In the genomic region with DNA sequence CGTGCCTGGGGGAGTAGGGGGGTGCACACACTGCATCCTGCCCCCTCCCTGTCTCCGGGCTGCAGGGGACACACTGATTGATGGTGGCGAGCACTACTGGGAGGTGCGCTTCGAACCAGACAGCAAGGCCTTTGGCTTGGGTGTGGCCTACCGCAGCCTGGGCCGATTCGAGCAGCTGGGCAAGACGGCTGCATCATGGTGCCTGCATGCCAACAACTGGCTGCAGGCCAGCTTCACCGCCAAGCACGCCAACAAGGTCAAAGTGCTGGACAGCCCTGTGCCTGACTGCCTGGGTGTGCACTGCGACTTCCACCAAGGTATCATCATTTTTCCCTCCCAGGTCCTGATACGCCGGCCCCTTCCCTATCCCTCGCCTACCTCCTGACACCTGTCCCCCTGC, we compare ENCODE assay signal across 13 mouse cellular contexts. TPM values are rescaled to one million over a fixed set of nuclear protein-coding genes. Genes with fewer than 3 reads are reported as not detected.
DNase-seq lines count a peak whose midpoint lies in the region; ATAC-seq and TF ChIP-seq lines count a peak whose summit lies in the region.
"Had no signal": no experiment of that assay in that cellular context is flagged by ENCODE, and none has a peak within 500 bp of the region (broad histone marks: within the 10 kb centered on the region; RNA-seq: fewer than 3 reads in every experiment).

No protein-coding gene starts in this region.

- no peak overlapping the region for H3K4me3 ChIP-seq in neural tube, embryonic 12.5 days
- no peak overlapping the region for H3K4me3 ChIP-seq in neural tube, embryonic 15.5 days (replicated peaks)
- no peak overlapping the region for H3K4me3 ChIP-seq in intestine, embryonic 16.5 days (ENCODE audit: low read length)
- no peak overlapping the region for H3K4me3 ChIP-seq in small intestine, adult 2 months (ENCODE audit: low read depth, low read length)
- no peak overlapping the region for H3K4me3 ChIP-seq in hindbrain, embryonic 14.5 days (replicated peaks; ENCODE audit: low read length)
- H3K4me3 ChIP-seq: liver, embryonic 13.5 days; midbrain, embryonic 13.5 days had no signal

- DNase-seq in gastrocnemius, adult 18-20 months (ENCODE audit: low spot score) = peak; percentile 52
- DNase-seq in gastrocnemius, postnatal 4 days (ENCODE audit: low spot score in 2 of 2) = no peak
- DNase-seq in hindbrain, embryonic 14.5 days (ENCODE audit: low spot score) = no peak
- no peak for DNase-seq in lung, postnatal 25 days (ENCODE audit: low spot score)
- DNase-seq: liver, embryonic 13.5 days had no signal

- H3K9ac ChIP-seq in neural tube, embryonic 12.5 days = peak overlapping the region; percentile 17; the same call in 1 of the 2 replicates
- no peak overlapping the region for H3K9ac ChIP-seq in neural tube, embryonic 15.5 days (replicated peaks)
- 0 out of 2 replicates have a peak overlapping the region, but pooled peaks have one; percentile 4 for H3K9ac ChIP-seq in intestine, embryonic 16.5 days (ENCODE audit: low read depth, low read length)
- H3K9ac ChIP-seq in hindbrain, embryonic 14.5 days = no peak overlapping the region
- H3K9ac ChIP-seq: liver, embryonic 13.5 days; midbrain, embryonic 13.5 days had no signal

- H3K4me2 ChIP-seq in neural tube, embryonic 12.5 days (replicated peaks) = no peak overlapping the region
- no peak overlapping the region for H3K4me2 ChIP-seq in neural tube, embryonic 15.5 days
- H3K4me2 ChIP-seq in intestine, embryonic 16.5 days (ENCODE audit: low read depth, low read length) = no peak overlapping the region
- H3K4me2 ChIP-seq in hindbrain, embryonic 14.5 days (replicated peaks) = no peak overlapping the region
- H3K4me2 ChIP-seq: heart, embryonic 11.5 days; liver, embryonic 13.5 days; midbrain, embryonic 13.5 days had no signal

- no peak overlapping the region for H3K27ac ChIP-seq in neural tube, embryonic 12.5 days
- no peak overlapping the region for H3K27ac ChIP-seq in neural tube, embryonic 15.5 days (replicated peaks)
- no peak overlapping the region for H3K27ac ChIP-seq in intestine, embryonic 16.5 days (ENCODE audit: low read length)
- peak overlapping the region; percentile 70 for H3K27ac ChIP-seq in small intestine, adult 2 months (ENCODE audit: insufficient read depth, low read depth, low read length)
- H3K27ac ChIP-seq in hindbrain, embryonic 14.5 days = no peak overlapping the region
- H3K27ac ChIP-seq: liver, embryonic 13.5 days; midbrain, embryonic 13.5 days had no signal

- peaks cover 47% of the 10 kb centered on the region for H3K36me3 ChIP-seq in neural tube, embryonic 12.5 days
- peaks cover 52% of the 10 kb centered on the region for H3K36me3 ChIP-seq in neural tube, embryonic 15.5 days
- peaks cover 5% of the 10 kb centered on the region for H3K36me3 ChIP-seq in intestine, embryonic 16.5 days (ENCODE audit: control insufficient read depth, insufficient read depth, low read length)
- peaks cover 33% of the 10 kb centered on the region for H3K36me3 ChIP-seq in small intestine, adult 2 months (ENCODE audit: control insufficient read depth, insufficient read depth, low read length)
- peaks cover 61% of the 10 kb centered on the region for H3K36me3 ChIP-seq in hindbrain, embryonic 14.5 days (replicated peaks; ENCODE audit: control insufficient read depth, insufficient read depth)
- H3K36me3 ChIP-seq: liver, embryonic 13.5 days had no signal

- no peak for TF ChIP-seq CTCF in small intestine, adult 2 months (IDR thresholded peaks at IDR 0.05; ENCODE audit: extremely low read depth, insufficient read length, insufficient replicate concordance, low read depth, low read length)

- ATAC-seq in neural tube, embryonic 12.5 days (ENCODE audit: low FRiP score, low read depth) = no peak
- ATAC-seq in neural tube, embryonic 15.5 days (ENCODE audit: low FRiP score) = no peak
- ATAC-seq in intestine, embryonic 16.5 days = peak; percentile 73
- no peak for ATAC-seq in hindbrain, embryonic 14.5 days (ENCODE audit: low FRiP score)
- ATAC-seq: lung, postnatal 0 days; midbrain, embryonic 13.5 days had no signal

- TF ChIP-seq POLR2A in small intestine, adult 2 months (IDR thresholded peaks at IDR 0.05; ENCODE audit: low read depth, low read length) = no peak

- peaks cover 17% of the 10 kb centered on the region for H3K27me3 ChIP-seq in neural tube, embryonic 12.5 days (replicated peaks)
- H3K27me3 ChIP-seq in neural tube, embryonic 15.5 days (replicated peaks) = peaks cover 16% of the 10 kb centered on the region
- H3K27me3 ChIP-seq in intestine, embryonic 16.5 days (replicated peaks; ENCODE audit: control insufficient read depth, insufficient read depth, low read length) = peaks cover 2% of the 10 kb centered on the region; the same call in 1 of the 2 replicates
- no peaks in the 10 kb centered on the region for H3K27me3 ChIP-seq in small intestine, adult 2 months (ENCODE audit: control insufficient read depth, insufficient read depth, low read length)
- peaks cover 14% of the 10 kb centered on the region; the same call in 1 of the 2 replicates for H3K27me3 ChIP-seq in hindbrain, embryonic 14.5 days (ENCODE audit: control insufficient read depth, insufficient read depth, low read length)

- 90% methylated on average over 15 of the region's 15 CpGs for WGBS in neural tube, embryonic 12.5 days
- 87% methylated on average over 15 of the region's 15 CpGs for WGBS in neural tube, embryonic 15.5 days
- WGBS in intestine, embryonic 16.5 days = 75% methylated on average over 15 of the region's 15 CpGs
- 19% methylated on average over 15 of the region's 15 CpGs for WGBS in small intestine, adult 2 months
- WGBS in hindbrain, embryonic 14.5 days = 83% methylated on average over 14 of the region's 15 CpGs

- H3K9me3 ChIP-seq in neural tube, embryonic 12.5 days = no peaks in the 10 kb centered on the region
- no peaks in the 10 kb centered on the region for H3K9me3 ChIP-seq in neural tube, embryonic 15.5 days (replicated peaks)
- no peaks in the 10 kb centered on the region for H3K9me3 ChIP-seq in intestine, embryonic 16.5 days (ENCODE audit: control insufficient read depth, low read length)
- no peaks in the 10 kb centered on the region for H3K9me3 ChIP-seq in hindbrain, embryonic 14.5 days (ENCODE audit: control insufficient read depth, low read length)
- H3K9me3 ChIP-seq: liver, embryonic 13.5 days; midbrain, embryonic 13.5 days had no signal

- 0 out of 2 replicates have a peak, but pooled peaks cover 7% of the 10 kb centered on the region for H3K4me1 ChIP-seq in neural tube, embryonic 12.5 days
- no peaks in the 10 kb centered on the region for H3K4me1 ChIP-seq in neural tube, embryonic 15.5 days
- peaks cover 8% of the 10 kb centered on the region for H3K4me1 ChIP-seq in intestine, embryonic 16.5 days (ENCODE audit: control insufficient read depth, insufficient read depth, low read length)
- H3K4me1 ChIP-seq in small intestine, adult 2 months (ENCODE audit: control insufficient read depth, insufficient read depth, insufficient read length, low read length) = peaks cover 20% of the 10 kb centered on the region
- H3K4me1 ChIP-seq in hindbrain, embryonic 14.5 days (replicated peaks; ENCODE audit: control insufficient read depth, insufficient read depth, low read length) = no peaks in the 10 kb centered on the region

RNA-seq across cellular contexts. Expression of a gene that starts 9.4 kb away (rescaled TPM):
- total RNA-seq in gastrocnemius, adult 18-20 months (2021) = 1 to 10 TPM; 1.9 to 3.2 TPM
- 1 to 10 TPM; 7.0 TPM for total RNA-seq in gastrocnemius, postnatal 4 days (2021)
- 5.9 and 7.2 TPM in 2 replicates for polyA plus RNA-seq in neural tube, embryonic 12.5 days (2016; fragmentation: Nextera tagmentation; extraction: Ambion mirVana)
- polyA plus RNA-seq in neural tube, embryonic 15.5 days (2015; fragmentation: Nextera tagmentation; extraction: Ambion mirVana) = 7.3 and 11.5 TPM in 2 replicates
- 65.6 and 79.6 TPM in 2 replicates for polyA plus RNA-seq in intestine, embryonic 16.5 days (2015; fragmentation: Nextera tagmentation; extraction: Ambion mirVana)
- 87.8 and 224 TPM in 2 replicates for polyA plus RNA-seq in small intestine, adult 2 months (2012; rRNA removed)
- polyA plus RNA-seq in hindbrain, embryonic 14.5 days (2014; fragmentation: Nextera tagmentation; extraction: Ambion mirVana) = 5.6 and 6.0 TPM in 2 replicates

RNA-seq across cellular contexts. Expression of a gene that starts 9.5 kb away (rescaled TPM):
- total RNA-seq in gastrocnemius, adult 18-20 months (2021) = 10 to 100 TPM; 34.6 to 35.4 TPM
- 10 to 100 TPM; 32.7 to 44.3 TPM for total RNA-seq in gastrocnemius, postnatal 4 days (2021)
- 209 and 214 TPM in 2 replicates for polyA plus RNA-seq in neural tube, embryonic 12.5 days (2016; fragmentation: Nextera tagmentation; extraction: Ambion mirVana)
- polyA plus RNA-seq in neural tube, embryonic 15.5 days (2015; fragmentation: Nextera tagmentation; extraction: Ambion mirVana) = 121 and 130 TPM in 2 replicates
- polyA plus RNA-seq in intestine, embryonic 16.5 days (2015; fragmentation: Nextera tagmentation; extraction: Ambion mirVana) = 77.5 and 80.8 TPM in 2 replicates
- 129 and 424 TPM in 2 replicates for polyA plus RNA-seq in small intestine, adult 2 months (2012; rRNA removed)
- polyA plus RNA-seq in hindbrain, embryonic 14.5 days (2014; fragmentation: Nextera tagmentation; extraction: Ambion mirVana) = 146 and 151 TPM in 2 replicates

RNA-seq across cellular contexts. Expression of a gene that starts 9.7 kb away (rescaled TPM):
- not detected for total RNA-seq in gastrocnemius, adult 18-20 months (2021)
- total RNA-seq in gastrocnemius, postnatal 4 days (2021) = under 1 TPM in 1 of 2 experiments, not detected in 1; 0.32 TPM
- 114 and 123 TPM in 2 replicates for polyA plus RNA-seq in neural tube, embryonic 12.5 days (2016; fragmentation: Nextera tagmentation; extraction: Ambion mirVana)
- polyA plus RNA-seq in neural tube, embryonic 15.5 days (2015; fragmentation: Nextera tagmentation; extraction: Ambion mirVana) = 189 and 228 TPM in 2 replicates
- 8.4 and 9.7 TPM in 2 replicates for polyA plus RNA-seq in intestine, embryonic 16.5 days (2015; fragmentation: Nextera tagmentation; extraction: Ambion mirVana)
- polyA plus RNA-seq in small intestine, adult 2 months (2012; rRNA removed) = 0.83 and 3.2 TPM in 2 replicates
- polyA plus RNA-seq in hindbrain, embryonic 14.5 days (2014; fragmentation: Nextera tagmentation; extraction: Ambion mirVana) = 167 and 175 TPM in 2 replicates
- total RNA-seq: heart, postnatal 36 days had no signal

RNA-seq across cellular contexts. Expression of a gene that starts 25.7 kb away (rescaled TPM):
- total RNA-seq in gastrocnemius, adult 18-20 months (2021) = under 1 TPM in 1 of 2 experiments, not detected in 1; 0.34 TPM
- 1 to 10 TPM; 1.8 to 1.9 TPM for total RNA-seq in gastrocnemius, postnatal 4 days (2021)
- 136 and 143 TPM in 2 replicates for polyA plus RNA-seq in neural tube, embryonic 12.5 days (2016; fragmentation: Nextera tagmentation; extraction: Ambion mirVana)
- 152 and 195 TPM in 2 replicates for polyA plus RNA-seq in neural tube, embryonic 15.5 days (2015; fragmentation: Nextera tagmentation; extraction: Ambion mirVana)
- polyA plus RNA-seq in intestine, embryonic 16.5 days (2015; fragmentation: Nextera tagmentation; extraction: Ambion mirVana) = 8.6 and 9.0 TPM in 2 replicates
- 1.1 and 3.4 TPM in 2 replicates for polyA plus RNA-seq in small intestine, adult 2 months (2012; rRNA removed)
- 149 and 167 TPM in 2 replicates for polyA plus RNA-seq in hindbrain, embryonic 14.5 days (2014; fragmentation: Nextera tagmentation; extraction: Ambion mirVana)

RNA-seq across cellular contexts. Expression of a gene that starts 37.1 kb away (rescaled TPM):
- total RNA-seq in gastrocnemius, adult 18-20 months (2021) = 1 to 10 TPM; 7.4 to 8.0 TPM
- 10 to 100 TPM; 15.3 to 15.9 TPM for total RNA-seq in gastrocnemius, postnatal 4 days (2021)
- 24.2 and 27.1 TPM in 2 replicates for polyA plus RNA-seq in neural tube, embryonic 12.5 days (2016; fragmentation: Nextera tagmentation; extraction: Ambion mirVana)
- polyA plus RNA-seq in neural tube, embryonic 15.5 days (2015; fragmentation: Nextera tagmentation; extraction: Ambion mirVana) = 19.5 and 23.5 TPM in 2 replicates
- polyA plus RNA-seq in intestine, embryonic 16.5 days (2015; fragmentation: Nextera tagmentation; extraction: Ambion mirVana) = 19.7 and 21.5 TPM in 2 replicates
- polyA plus RNA-seq in small intestine, adult 2 months (2012; rRNA removed) = 3.4 and 7.9 TPM in 2 replicates
- 15.9 and 18.1 TPM in 2 replicates for polyA plus RNA-seq in hindbrain, embryonic 14.5 days (2014; fragmentation: Nextera tagmentation; extraction: Ambion mirVana)

Comparison
In these comparisons a context has a peak if more than half of its experiments do, and no peak if none do; other contexts are left out.
1. H3K9ac ChIP-seq: peak in neural tube, embryonic 12.5 days (single experiment) and intestine, embryonic 16.5 days (single experiment); none in neural tube, embryonic 15.5 days (single experiment) and hindbrain, embryonic 14.5 days (single experiment).
2. RNA of a gene that starts 9.7 kb away (polyA plus RNA-seq): 189 to 228 TPM in neural tube, embryonic 15.5 days, 167 to 175 TPM in hindbrain, embryonic 14.5 days and 114 to 123 TPM in neural tube, embryonic 12.5 days; 8.4 to 9.7 TPM in intestine, embryonic 16.5 days and 0.83 to 3.2 TPM in small intestine, adult 2 months; every median in the first group is over 10 times any median in the second.